Mouse (Mus musculus) heart, embryonic 11.5 days (tissue): ENCODE data around the gene Nfam1. TPM values are rescaled to one million over a fixed set of nuclear protein-coding genes. Genes with fewer than 3 reads are reported as not detected.
A peak's percentile ranks its signal among the peaks of the same experiment; 100 is the strongest.
"Not testable (repeated sequence)": the region's sequence is repeated elsewhere in the genome, so short reads cannot be mapped to it uniquely, and the experiment has no call there.

Source experiments
- ATAC-seq: fragments of 200-750 bp; cut with Nextera tagmentation; replicated peaks from 2 replicates; pipeline ENCODE4 v1.8.0; 2017; ENCODE audit warnings: moderate library complexity; ENCODE audit not compliant: insufficient number of reproducible peaks, low FRiP score, low TSS enrichment
- H3K27ac ChIP-seq: fragments of 300-500 bp; sonication (generic); 2 replicates; pipeline ENCODE4 v1.5.1; 2014; ENCODE audit warnings: mild to moderate bottlenecking, low read depth, low read length
- H3K27me3 ChIP-seq: fragments of 300-500 bp; sonication (generic); 2 replicates; pipeline ENCODE4 v1.6.1; 2014; ENCODE audit warnings: mild to moderate bottlenecking, low read length, mixed read lengths; ENCODE audit not compliant: control insufficient read depth, insufficient read depth
- H3K36me3 ChIP-seq: fragments of 300-500 bp; sonication (generic); 2 replicates; pipeline ENCODE4 v1.6.1; 2014; ENCODE audit warnings: mild to moderate bottlenecking, low read length, moderate library complexity, mixed read lengths; ENCODE audit not compliant: control insufficient read depth, insufficient read depth
- H3K4me1 ChIP-seq: fragments of 300-500 bp; sonication (generic); 2 replicates; pipeline ENCODE4 v1.6.1; 2014; ENCODE audit warnings: low read length; ENCODE audit not compliant: control insufficient read depth, insufficient read depth
- H3K4me2 ChIP-seq: fragments of 300-500 bp; sonication (generic); 2 replicates; pipeline ENCODE4 v1.6.1; 2014; ENCODE audit warnings: mild to moderate bottlenecking, moderate library complexity
- H3K4me3 ChIP-seq: fragments of 300-500 bp; sonication (generic); 2 replicates; pipeline ENCODE4 v1.5.1; 2014; ENCODE audit warnings: low read depth, low read length
- H3K9ac ChIP-seq: fragments of 300-500 bp; sonication (generic); 2 replicates; pipeline ENCODE4 v1.6.1; 2014; ENCODE audit warnings: mild to moderate bottlenecking, low read depth, low read length, moderate library complexity
- H3K9me3 ChIP-seq: fragments of 300-500 bp; sonication (generic); replicated peaks from 2 replicates; pipeline ENCODE4 v1.6.1; 2016; ENCODE audit warnings: low read length; ENCODE audit not compliant: control insufficient read depth
- WGBS: fragments of 180-500 bp; shearing (Covaris S2); extraction: QIAGEN DNeasy Blood & Tissue Kit; methylation state at CpG from one replicate; pipeline ENCODE4 v1.1.7; 2014; ENCODE audit not compliant: insufficient replicate concordance; 5-methylcytosine and 5-hydroxymethylcytosine counted together
- polyA plus RNA-seq: library from polyadenylated mRNA; unstranded; fragments of >200 nt; fragmentation: Nextera tagmentation; extraction: Ambion mirVana; gene quantifications from 2 replicates; pipeline ENCODE4 v1.2.1, GENCODE M21; 2014

Gene Nfam1
- polyA plus RNA-seq: 1.6 and 1.7 TPM in 2 replicates

- H3K4me1 ChIP-seq: peaks cover 38% of the 10 kb centered on the region
- no peak within 1 kb of the TSS for H3K27ac ChIP-seq
- H3K4me2 ChIP-seq: peak within 1 kb of the TSS; percentile 44
- no peak within 1 kb of the TSS for H3K4me3 ChIP-seq
- WGBS: 24% methylated on average over 17 of the region's 17 CpGs
- no peaks in the 10 kb centered on the region for H3K36me3 ChIP-seq
- ATAC-seq: no peak
- no peak within 1 kb of the TSS for H3K9ac ChIP-seq
- H3K9me3 ChIP-seq: no peaks in the 10 kb centered on the region
- peaks cover 16% of the 10 kb centered on the region for H3K27me3 ChIP-seq
Measured at GRCm38 (mm10) chr15:83032981-83033541, at the start of gene Nfam1. Gene Nfam1, minus strand, starts transcription at chr15:83033306.

- H3K9me3 ChIP-seq: no peaks in the 10 kb centered on the region
- H3K27me3 ChIP-seq: peaks cover 8% of the 10 kb centered on the region; the same call in 1 of the 2 replicates
- no peaks in the 10 kb centered on the region for H3K4me1 ChIP-seq
- no peak overlapping the region for H3K4me3 ChIP-seq
- ATAC-seq: no peak
- 46% methylated on average over 27 of the region's 27 CpGs for WGBS
- H3K27ac ChIP-seq: no peak overlapping the region
- no peak overlapping the region for H3K9ac ChIP-seq
- H3K4me2 ChIP-seq: no peak overlapping the region
- H3K36me3 ChIP-seq: no peaks in the 10 kb centered on the region
Measured at GRCm38 (mm10) chr15:83075607-83076525, 42.8 kb upstream of the Nfam1 start.

- no peaks in the 10 kb centered on the region for H3K9me3 ChIP-seq
- H3K27me3 ChIP-seq: peaks cover 8% of the 10 kb centered on the region; the same call in 1 of the 2 replicates
- WGBS: 86% methylated on average over 4 of the region's 4 CpGs
- H3K27ac ChIP-seq: no peak overlapping the region
- no peaks in the 10 kb centered on the region for H3K36me3 ChIP-seq
- H3K9ac ChIP-seq: no peak overlapping the region
- H3K4me3 ChIP-seq: no peak overlapping the region
- peaks cover 5% of the 10 kb centered on the region; the same call in 1 of the 2 replicates for H3K4me1 ChIP-seq
- ATAC-seq: no peak
- no peak overlapping the region for H3K4me2 ChIP-seq
Measured at GRCm38 (mm10) chr15:83074179-83074578, 41.1 kb upstream of the Nfam1 start.

GRCm38 (mm10) chr15:83071752-83072151 is 38.6 kb upstream of the Nfam1 start:
- Histone ChIP-seq H3K4me3 (no peak overlapping the region), H3K27ac (no peak overlapping the region), H3K36me3 (no peaks in the 10 kb centered on the region), H3K9ac (no peak overlapping the region), H3K27me3 (peaks cover 8% of the 10 kb centered on the region; the same call in 1 of the 2 replicates), H3K4me2 (no peak overlapping the region), H3K9me3 (no peaks in the 10 kb centered on the region), H3K4me1 (peaks cover 5% of the 10 kb centered on the region; the same call in 1 of the 2 replicates)
- no peak for ATAC-seq
- WGBS: 77% methylated on average over 5 of the region's 5 CpGs

- ATAC-seq: peak; percentile 55
- 30% methylated on average over 3 of the region's 3 CpGs for WGBS
- Histone ChIP-seq H3K27me3 (peaks cover 2% of the 10 kb centered on the region; the same call in 1 of the 2 replicates), H3K27ac (no peak overlapping the region), H3K4me1 (peaks cover 5% of the 10 kb centered on the region; the same call in 1 of the 2 replicates), H3K9ac (no peak overlapping the region), H3K9me3 (no peaks in the 10 kb centered on the region), H3K4me3 (no peak overlapping the region), H3K36me3 (no peaks in the 10 kb centered on the region), H3K4me2 (no peak overlapping the region)
Measured at GRCm38 (mm10) chr15:83070942-83071341, 37.8 kb upstream of the Nfam1 start.

- Histone ChIP-seq H3K36me3 (no peaks in the 10 kb centered on the region), H3K4me3 (no peak overlapping the region), H3K27me3 (no peaks in the 10 kb centered on the region), H3K4me2 (no peak overlapping the region), H3K9me3 (no peaks in the 10 kb centered on the region), H3K4me1 (peaks cover 5% of the 10 kb centered on the region; the same call in 1 of the 2 replicates), H3K27ac (no peak overlapping the region), H3K9ac (no peak overlapping the region)
- 93% methylated on average over 5 of the region's 5 CpGs for WGBS
- no peak for ATAC-seq
Measured at GRCm38 (mm10) chr15:83068270-83068669, 35.2 kb upstream of the Nfam1 start.

GRCm38 (mm10) chr15:83065543-83065942 is 32.4 kb upstream of the Nfam1 start:
- no peaks in the 10 kb centered on the region for H3K27me3 ChIP-seq
- H3K9me3 ChIP-seq: no peaks in the 10 kb centered on the region
- 81% methylated on average over 4 of the region's 4 CpGs for WGBS
- H3K4me1 ChIP-seq: peaks cover 8% of the 10 kb centered on the region; the same call in 1 of the 2 replicates
- no peaks in the 10 kb centered on the region for H3K36me3 ChIP-seq
- H3K27ac ChIP-seq: no peak overlapping the region
- ATAC-seq: no peak
- no peak overlapping the region for H3K9ac ChIP-seq
- no peak overlapping the region for H3K4me2 ChIP-seq
- H3K4me3 ChIP-seq: no peak overlapping the region

GRCm38 (mm10) chr15:83062582-83062981 is 29.5 kb upstream of the Nfam1 start:
- H3K4me1 ChIP-seq: peaks cover 15% of the 10 kb centered on the region; the same call in 1 of the 2 replicates
- H3K4me3 ChIP-seq, ATAC-seq, H3K36me3 ChIP-seq, H3K27ac ChIP-seq, H3K9me3 ChIP-seq, H3K9ac ChIP-seq, H3K27me3 ChIP-seq, H3K4me2 ChIP-seq: not testable (repeated sequence)
- WGBS: 70% methylated on average over 2 of the region's 2 CpGs
